In the genomic region with DNA sequence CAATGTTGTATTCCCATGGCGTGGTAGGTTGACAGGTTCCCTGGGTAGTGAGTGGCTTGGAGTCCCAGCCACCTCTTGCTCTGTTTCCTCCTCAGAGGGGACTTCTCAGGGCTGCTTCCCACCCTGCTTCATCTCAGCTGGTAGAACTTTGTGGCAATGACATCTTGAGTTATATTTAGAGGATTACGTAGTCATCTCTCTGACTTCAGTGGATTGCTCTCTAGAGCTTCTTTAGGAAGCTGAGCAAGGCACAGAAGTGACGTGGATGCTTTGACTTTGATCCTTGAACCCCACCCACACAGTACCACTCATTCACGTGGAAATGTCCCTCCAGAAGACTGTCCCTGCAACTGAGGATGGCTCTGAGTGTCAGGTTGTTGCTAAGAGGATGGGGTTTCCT, we compare ENCODE assay signal across 22 mouse cellular contexts.
"Had no signal": no experiment of that assay in that cellular context is flagged by ENCODE, and none has a peak within 500 bp of the region (broad histone marks: within the 10 kb centered on the region; RNA-seq: fewer than 3 reads in every experiment).

No protein-coding gene starts in this region.

- H3K4me1 ChIP-seq: limb, embryonic 12.5 days; limb, embryonic 15.5 days; midbrain, embryonic 12.5 days; midbrain, embryonic 15.5 days; neural tube, embryonic 12.5 days; neural tube, embryonic 15.5 days had no signal

- H3K4me2 ChIP-seq: limb, embryonic 12.5 days; limb, embryonic 15.5 days; liver, embryonic 11.5 days; lung, embryonic 14.5 days; midbrain, embryonic 12.5 days; midbrain, embryonic 15.5 days; neural tube, embryonic 12.5 days; neural tube, embryonic 15.5 days; stomach, embryonic 15.5 days had no signal

- H3K27ac ChIP-seq: limb, embryonic 12.5 days; limb, embryonic 15.5 days; liver, embryonic 14.5 days; macrophage; midbrain, embryonic 12.5 days; midbrain, embryonic 15.5 days; neural tube, embryonic 12.5 days; neural tube, embryonic 15.5 days; stomach, embryonic 15.5 days had no signal

- H3K9ac ChIP-seq: limb, embryonic 12.5 days; limb, embryonic 15.5 days; liver, embryonic 14.5 days; liver, postnatal 0 days; lung, embryonic 14.5 days; midbrain, embryonic 12.5 days; midbrain, embryonic 15.5 days; neural tube, embryonic 12.5 days; neural tube, embryonic 15.5 days; stomach, embryonic 15.5 days had no signal

- H3K4me3 ChIP-seq: limb, embryonic 12.5 days; limb, embryonic 15.5 days; midbrain, embryonic 12.5 days; midbrain, embryonic 15.5 days; neural tube, embryonic 12.5 days; neural tube, embryonic 15.5 days; stomach, embryonic 15.5 days had no signal

- H3K9me3 ChIP-seq: limb, embryonic 12.5 days; limb, embryonic 15.5 days; midbrain, embryonic 12.5 days; midbrain, embryonic 15.5 days; neural tube, embryonic 12.5 days; neural tube, embryonic 15.5 days; stomach, embryonic 15.5 days had no signal

- H3K36me3 ChIP-seq: limb, embryonic 15.5 days; midbrain, embryonic 15.5 days; neural tube, embryonic 12.5 days; stomach, embryonic 15.5 days had no signal

- DNase-seq: kidney, postnatal 10 days; kidney, postnatal 4 days; left cerebral cortex, postnatal 4 days; liver, postnatal 0 days; lung, embryonic 14.5 days; right cerebral cortex, adult 18-20 months; right cerebral cortex, postnatal 14 days; right cerebral cortex, postnatal 4 days; spleen, adult 18-20 months; thymus, adult 18-20 months; thymus, postnatal 36 days had no signal

- ATAC-seq: liver, postnatal 0 days; lung, postnatal 0 days; midbrain, embryonic 15.5 days had no signal

- H3K27me3 ChIP-seq: limb, embryonic 12.5 days; limb, embryonic 15.5 days; midbrain, embryonic 12.5 days; midbrain, embryonic 15.5 days; neural tube, embryonic 12.5 days; neural tube, embryonic 15.5 days; stomach, embryonic 15.5 days had no signal
